Mouse (Mus musculus): Measurements from ENCODE around the gene Tns2.

DNA sequence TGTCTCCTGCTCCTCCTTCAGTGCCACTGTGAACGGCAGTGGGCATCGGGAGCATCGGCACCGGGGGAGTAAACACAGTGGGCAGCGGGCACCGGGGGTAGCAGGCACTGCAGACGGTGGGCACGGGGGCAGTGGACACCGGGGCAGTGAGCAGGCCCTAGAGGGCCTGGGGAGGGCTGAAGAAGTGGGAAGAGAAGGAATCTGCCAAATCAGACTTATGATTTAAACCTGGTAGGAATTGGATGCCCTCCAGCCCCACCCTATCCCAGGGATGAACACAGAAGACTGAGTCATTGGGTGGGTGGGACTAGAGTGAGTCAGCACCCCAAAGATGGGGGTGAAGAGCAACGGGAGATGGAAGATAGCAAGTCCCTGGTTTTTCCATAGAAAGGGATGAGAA lies 45.1 kb downstream of the Tns2 start:
- TF ChIP-seq CTCF (IDR thresholded peaks at IDR 0.05; ENCODE audit: low read depth) (no peak), EP300 (optimal IDR thresholded peaks at IDR 0.05) (no peak)
